Mouse (Mus musculus) G1E (cell line): Measurements from ENCODE around the gene Neurod4.

Experiments
- CTCF ChIP-seq: IDR thresholded peaks from 2 replicates; pipeline ENCODE4 v1.5.1; 2012; ENCODE audit warnings: low read depth, low read length, inconsistent platforms, mixed read lengths
- GATA1 ChIP-seq: IDR thresholded peaks from 2 replicates; pipeline ENCODE4 v1.6.1; 2012; ENCODE audit warnings: borderline replicate concordance, low read length, inconsistent platforms, mixed read lengths
- GATA2 ChIP-seq: IDR thresholded peaks from 2 replicates; pipeline ENCODE4 v1.6.1; 2012; ENCODE audit warnings: low read depth, low read length, inconsistent platforms, borderline replicate concordance
- TAL1 ChIP-seq: conservative IDR thresholded peaks from 2 replicates; pipeline ENCODE4 v1.6.1; 2012; ENCODE audit warnings: low read depth, low read length, inconsistent platforms, mixed read lengths

- TF ChIP-seq CTCF (no peak), TAL1 (no peak), GATA1 (no peak), GATA2 (no peak)
These were observed 3.5 kb downstream of the Neurod4 start for GRCm38 (mm10) chr10:130276496-130276895.
